Mouse (Mus musculus) kidney, adult 11 months (tissue): ENCODE measurements around the gene G530012D18Rik.
"Not testable (repeated sequence)": the region's sequence is repeated elsewhere in the genome, so short reads cannot be mapped to it uniquely, and the experiment has no call there.

ENCODE experiments used
- DNase-seq: peaks from one replicate; pipeline ENCODE4 v3.0.0; 2022

Gene G530012D18Rik

DNA sequence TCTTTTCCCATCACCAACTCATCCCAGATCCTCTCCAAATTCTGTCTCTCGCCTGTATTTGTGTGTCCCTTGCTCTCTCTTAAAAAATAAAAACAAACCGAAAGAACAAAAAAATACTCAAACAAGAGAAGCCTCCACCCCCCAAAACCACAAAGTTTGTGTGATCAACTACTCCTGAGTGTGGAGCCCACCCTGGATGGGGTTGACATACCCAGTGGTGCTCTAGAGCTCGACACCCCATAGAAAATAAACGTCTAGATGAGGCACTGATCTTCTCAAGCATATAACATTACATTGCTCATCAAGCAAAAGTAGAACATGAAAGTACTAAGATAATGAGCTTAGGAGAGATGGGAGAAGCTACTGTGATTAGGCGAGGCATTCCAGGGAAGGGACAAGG lies 41.7 kb downstream of the G530012D18Rik start:
- DNase-seq: not testable (repeated sequence)

- not testable (repeated sequence) for DNase-seq
Measured at GRCm38 (mm10) chr1:85618689-85619088, 43.2 kb downstream of the G530012D18Rik start.
